Mouse (Mus musculus) lung, embryonic 16.5 days (tissue): ENCODE data around the gene Cd300lf. TPM values are rescaled to one million over a fixed set of nuclear protein-coding genes. Genes with fewer than 3 reads are reported as not detected.

Source experiments
- ATAC-seq: fragments of 200-750 bp; cut with Nextera tagmentation; 2 replicates; pipeline ENCODE4 v1.8.0; 2017; ENCODE audit warnings: low read depth, mild to moderate bottlenecking, moderate library complexity
- H3K27ac ChIP-seq: fragments of 300-500 bp; sonication (generic); 2 replicates; pipeline ENCODE4 v1.5.1; 2014; ENCODE audit warnings: mild to moderate bottlenecking, control low read depth, low read length
- H3K27me3 ChIP-seq: fragments of 300-500 bp; sonication (generic); 2 replicates; pipeline ENCODE4 v1.6.1; 2014; ENCODE audit warnings: low read depth, low read length, mixed read lengths; ENCODE audit not compliant: control insufficient read depth, insufficient read depth
- H3K36me3 ChIP-seq: fragments of 300-500 bp; sonication (generic); 2 replicates; pipeline ENCODE4 v1.6.1; 2014; ENCODE audit warnings: low read length; ENCODE audit not compliant: control insufficient read depth, insufficient read depth
- H3K4me1 ChIP-seq: fragments of 300-500 bp; sonication (generic); replicated peaks from 2 replicates; pipeline ENCODE4 v1.6.1; 2014; ENCODE audit warnings: low read length, mixed read lengths; ENCODE audit not compliant: control insufficient read depth, insufficient read depth
- H3K4me2 ChIP-seq: fragments of 300-500 bp; sonication (generic); 2 replicates; pipeline ENCODE4 v1.6.1; 2014; ENCODE audit warnings: low read depth, low read length, control low read depth
- H3K4me3 ChIP-seq: fragments of 300-500 bp; sonication (generic); 2 replicates; pipeline ENCODE4 v1.5.1; 2014; ENCODE audit warnings: mild to moderate bottlenecking, low read length, control low read depth
- H3K9ac ChIP-seq: fragments of 300-500 bp; sonication (generic); 2 replicates; pipeline ENCODE4 v1.6.1; 2014; ENCODE audit warnings: low read length, control low read depth
- H3K9me3 ChIP-seq: fragments of 300-500 bp; sonication (generic); 2 replicates; pipeline ENCODE4 v1.6.1; 2016; ENCODE audit warnings: low read length; ENCODE audit not compliant: control insufficient read depth
- WGBS: fragments of 180-500 bp; shearing (Covaris S2); extraction: QIAGEN DNeasy Blood & Tissue Kit; methylation state at CpG from one replicate; pipeline ENCODE4 v1.1.7; 2014; 5-methylcytosine and 5-hydroxymethylcytosine counted together
- polyA plus RNA-seq: library from polyadenylated mRNA; unstranded; fragments of >200 nt; fragmentation: Nextera tagmentation; extraction: Ambion mirVana; gene quantifications from 2 replicates; pipeline ENCODE4 v1.2.1, GENCODE M21; 2015

Gene Cd300lf
- polyA plus RNA-seq, 1 experiment from 2014 or later, result 3.1 TPM

DNA sequence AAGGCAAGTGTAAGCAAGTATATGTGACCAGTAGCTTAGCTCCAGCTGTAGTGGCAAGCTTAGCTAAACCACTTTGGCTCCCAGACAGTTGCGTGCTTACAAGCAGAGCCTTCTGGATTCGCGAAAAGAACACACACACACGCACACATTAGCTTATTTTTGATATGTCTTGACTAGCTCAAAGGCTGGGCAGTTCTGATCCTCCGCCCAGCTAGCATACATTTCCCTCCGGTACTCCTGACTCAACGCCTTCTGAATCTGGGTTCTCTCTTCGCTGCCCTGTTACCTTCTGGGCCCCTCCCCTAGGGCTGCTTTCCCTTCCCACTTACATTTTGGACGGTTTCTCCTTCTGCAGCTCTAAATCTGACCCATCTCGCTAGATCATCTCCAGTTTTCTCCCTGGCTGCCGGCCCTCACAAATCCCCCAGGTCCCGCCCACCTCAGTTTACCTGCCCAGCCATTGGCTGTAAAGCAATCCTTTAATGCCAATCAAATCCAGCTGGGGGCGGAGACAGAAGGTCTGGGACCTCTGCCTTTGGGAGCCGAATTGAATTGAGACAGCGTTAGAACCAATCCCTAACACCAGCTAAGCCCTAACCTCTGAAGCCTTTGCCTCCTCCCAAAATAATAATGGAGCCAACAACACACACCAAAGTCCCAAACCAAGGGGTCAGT lies 18.1 kb upstream of the Cd300lf start:
- H3K27me3 ChIP-seq, result peaks cover 27% of the 10 kb centered on the region
- 3% methylated on average over 15 of the region's 15 CpGs for WGBS
- peak overlapping the region; percentile 40 for H3K4me3 ChIP-seq
- peak overlapping the region; percentile 53; the same call in 1 of the 2 replicates for H3K9ac ChIP-seq
- H3K36me3 ChIP-seq, result no peaks in the 10 kb centered on the region
- H3K4me2 ChIP-seq, result peak overlapping the region; percentile 64
- H3K9me3 ChIP-seq, result no peaks in the 10 kb centered on the region
- peak; percentile 67 for ATAC-seq
- no peak overlapping the region for H3K27ac ChIP-seq
- H3K4me1 ChIP-seq, result peaks cover 10% of the 10 kb centered on the region

DNA sequence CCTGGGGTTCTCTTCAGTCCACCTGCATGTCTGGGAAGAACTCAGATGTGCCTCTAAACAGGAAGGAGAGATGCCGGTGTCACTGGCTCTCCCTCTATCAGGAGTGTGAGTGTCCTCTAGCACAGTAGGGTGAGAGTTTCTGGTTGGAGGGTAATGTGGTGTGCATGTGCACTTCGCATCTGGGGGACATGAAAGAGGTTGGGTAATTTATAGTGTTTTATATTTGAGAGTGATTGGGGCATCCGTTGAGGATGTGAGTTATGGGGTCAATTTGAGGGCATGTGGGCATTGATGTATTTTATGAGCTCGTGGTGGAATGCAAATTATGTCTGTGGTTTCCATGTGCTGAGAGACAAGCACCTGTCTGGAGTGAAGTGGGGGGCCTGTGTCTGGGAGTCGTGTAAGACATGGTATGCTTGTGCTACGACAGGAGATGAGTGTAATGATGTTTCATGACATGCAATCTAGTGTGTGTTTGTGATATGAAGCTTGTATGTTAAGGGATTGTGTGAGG lies 17.0 kb upstream of the Cd300lf start:
- Histone ChIP-seq H3K4me2 (no peak overlapping the region), H3K4me1 (peaks cover 10% of the 10 kb centered on the region), H3K27ac (no peak overlapping the region), H3K27me3 (peaks cover 27% of the 10 kb centered on the region), H3K9ac (no peak overlapping the region), H3K9me3 (no peaks in the 10 kb centered on the region), H3K36me3 (no peaks in the 10 kb centered on the region), H3K4me3 (no peak overlapping the region)
- no peak for ATAC-seq
- WGBS, result 42% methylated on average over 6 of the region's 6 CpGs

DNA sequence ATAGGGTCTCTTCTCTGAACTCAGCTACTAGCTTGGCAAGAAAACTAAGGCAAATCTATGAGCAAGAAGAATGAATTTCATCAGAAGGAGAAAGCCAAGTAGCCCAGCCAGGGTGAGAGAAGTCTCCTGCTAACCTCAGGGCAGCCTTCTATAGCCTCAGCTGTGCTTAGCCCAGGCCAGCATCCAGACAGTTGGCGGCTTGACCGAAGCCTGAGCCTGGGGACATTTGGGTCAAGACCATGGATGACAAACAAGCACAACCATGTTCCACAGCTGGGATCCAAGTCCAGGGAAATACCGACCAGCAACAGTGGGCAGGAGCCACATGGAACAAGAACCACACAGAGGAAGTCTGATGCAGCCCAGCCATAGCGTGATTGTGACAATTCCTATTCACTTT lies 14.0 kb upstream of the Cd300lf start:
- Histone ChIP-seq H3K4me1 (0 out of 2 replicates have a peak, but pooled peaks cover 3% of the 10 kb centered on the region), H3K9ac (no peak overlapping the region), H3K4me2 (no peak overlapping the region), H3K27ac (no peak overlapping the region), H3K9me3 (no peaks in the 10 kb centered on the region), H3K36me3 (no peaks in the 10 kb centered on the region), H3K4me3 (no peak overlapping the region), H3K27me3 (peaks cover 3% of the 10 kb centered on the region; the same call in 1 of the 2 replicates)
- ATAC-seq, result no peak
- WGBS, result 77% methylated on average over 4 of the region's 4 CpGs

DNA sequence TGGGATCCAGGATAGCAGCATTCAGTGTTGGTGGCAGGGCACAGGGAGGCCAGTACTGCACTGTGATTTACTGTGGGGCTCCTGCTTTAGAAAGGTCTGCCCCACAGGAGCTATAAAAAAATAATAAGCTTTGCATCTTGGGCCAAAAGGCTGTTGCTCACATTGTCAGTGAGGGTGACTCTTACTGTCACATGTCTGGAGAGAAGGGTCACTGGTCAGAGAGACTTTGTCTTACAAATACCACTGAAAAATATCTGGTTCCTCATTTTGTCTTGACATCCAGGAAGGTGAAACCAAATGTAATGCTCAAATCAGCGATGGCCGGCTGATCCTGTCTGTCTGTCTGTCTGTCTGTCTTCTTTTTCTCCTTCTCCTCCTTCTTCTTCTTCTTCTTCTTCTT lies 8.2 kb upstream of the Cd300lf start:
- H3K9ac ChIP-seq, result no peak overlapping the region
- H3K36me3 ChIP-seq, result no peaks in the 10 kb centered on the region
- H3K4me2 ChIP-seq, result no peak overlapping the region
- WGBS, result 81% methylated on average over 2 of the region's 2 CpGs
- H3K9me3 ChIP-seq, result no peaks in the 10 kb centered on the region
- H3K27ac ChIP-seq, result no peak overlapping the region
- ATAC-seq, result no peak
- H3K4me1 ChIP-seq, result no peaks in the 10 kb centered on the region
- H3K27me3 ChIP-seq, result no peaks in the 10 kb centered on the region
- H3K4me3 ChIP-seq, result no peak overlapping the region

DNA sequence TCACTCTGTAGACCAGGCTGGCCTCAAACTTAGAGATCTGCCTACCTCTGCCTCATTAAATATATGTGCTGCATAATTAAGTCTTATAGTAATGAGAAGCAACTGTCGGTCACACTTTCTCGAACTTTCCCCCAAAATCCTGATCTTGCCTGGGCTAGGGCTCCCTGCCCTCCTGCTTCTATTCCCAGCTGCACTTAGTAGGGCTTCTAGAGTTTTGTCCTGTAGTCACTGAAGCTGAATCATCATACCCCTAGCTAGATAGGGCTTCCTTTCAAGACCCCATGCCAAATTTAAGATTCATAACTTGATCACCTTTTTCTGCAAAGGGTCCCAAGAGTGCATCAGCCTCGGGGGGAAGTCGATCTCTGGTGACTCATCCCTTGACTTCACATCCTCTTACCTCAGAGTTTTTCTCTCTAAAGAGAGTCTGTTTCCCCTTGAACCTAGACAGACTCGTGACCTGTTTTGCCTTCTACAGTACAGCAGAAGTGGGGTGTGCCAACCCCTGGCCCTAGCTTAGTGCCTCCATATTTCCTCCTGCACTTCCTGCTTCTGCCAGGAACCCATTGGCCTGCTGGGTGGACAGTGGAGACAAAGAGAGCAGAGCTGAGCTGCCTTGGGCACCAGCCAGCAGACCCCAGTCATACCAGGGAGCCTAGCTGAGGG lies 4.9 kb upstream of the Cd300lf start:
- no peak overlapping the region for H3K27ac ChIP-seq
- no peak for ATAC-seq
- no peaks in the 10 kb centered on the region for H3K9me3 ChIP-seq
- no peaks in the 10 kb centered on the region for H3K36me3 ChIP-seq
- no peak overlapping the region for H3K4me2 ChIP-seq
- no peaks in the 10 kb centered on the region for H3K27me3 ChIP-seq
- WGBS, result 68% methylated on average over 5 of the region's 5 CpGs
- H3K4me1 ChIP-seq, result no peaks in the 10 kb centered on the region
- H3K4me3 ChIP-seq, result no peak overlapping the region
- H3K9ac ChIP-seq, result no peak overlapping the region

DNA sequence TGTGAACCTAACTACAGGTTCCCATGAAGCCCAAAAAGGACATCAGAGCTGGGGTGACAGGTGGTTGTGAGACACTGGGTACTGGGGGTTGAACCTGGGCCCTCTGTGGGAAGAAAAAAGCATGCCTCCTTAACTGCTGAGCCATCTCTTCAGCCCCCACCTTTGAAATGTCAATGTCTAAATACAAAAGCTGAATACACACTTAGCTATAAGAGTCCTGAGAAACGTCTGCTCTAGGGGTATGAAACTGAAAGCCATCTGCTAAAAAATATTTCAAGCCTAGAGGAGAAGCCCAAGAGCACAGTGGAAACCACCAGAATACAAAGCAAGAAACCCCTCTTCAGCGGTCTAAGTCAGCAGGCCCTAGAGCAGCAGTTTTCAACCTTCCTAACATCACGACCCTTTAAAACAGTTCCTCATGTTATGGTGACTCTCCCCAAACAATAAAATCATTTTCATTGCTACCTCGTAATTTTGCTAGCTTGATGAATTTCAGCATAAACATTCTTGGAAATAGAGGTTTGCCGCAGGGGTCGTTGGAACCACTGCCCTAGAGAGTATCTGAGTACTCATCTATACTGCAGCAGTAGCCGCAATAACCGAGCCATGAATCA lies 1.9 kb downstream of the Cd300lf start:
- no peak overlapping the region for H3K4me2 ChIP-seq
- H3K9ac ChIP-seq, result no peak overlapping the region
- no peaks in the 10 kb centered on the region for H3K27me3 ChIP-seq
- 64% methylated on average over 8 of the region's 8 CpGs for WGBS
- no peak overlapping the region for H3K4me3 ChIP-seq
- no peak overlapping the region for H3K27ac ChIP-seq
- H3K36me3 ChIP-seq, result no peaks in the 10 kb centered on the region
- H3K4me1 ChIP-seq, result no peaks in the 10 kb centered on the region
- no peak for ATAC-seq
- no peaks in the 10 kb centered on the region for H3K9me3 ChIP-seq

DNA sequence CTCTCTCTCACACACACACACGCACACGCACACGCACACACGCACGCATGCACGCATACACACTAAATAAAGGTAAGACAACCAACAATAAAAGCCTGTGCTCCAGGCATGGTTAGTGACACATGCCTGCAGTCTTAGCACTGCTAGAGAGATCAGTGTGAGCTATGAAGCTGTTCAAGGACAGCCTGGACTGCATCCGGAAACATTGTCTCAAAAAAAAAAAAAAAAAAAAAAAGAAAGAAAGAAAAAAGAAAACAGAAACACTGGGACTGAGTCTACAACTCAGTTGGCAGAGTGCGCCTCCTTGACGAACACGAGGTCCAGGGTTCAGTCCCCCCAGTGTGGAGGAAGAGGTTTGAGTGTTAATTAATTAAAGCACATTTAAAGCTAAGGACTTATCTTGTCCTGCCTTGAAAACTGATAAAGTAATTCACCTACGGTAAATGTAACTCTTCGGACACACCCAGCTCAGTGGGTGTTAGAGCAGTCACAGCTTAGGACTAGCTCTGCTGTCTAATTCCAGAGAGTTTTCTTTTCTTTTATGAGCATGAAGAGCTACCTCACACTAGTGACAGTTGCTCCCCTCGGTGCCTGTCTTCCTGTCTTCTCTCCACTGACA lies 4.2 kb downstream of the Cd300lf start:
- H3K9me3 ChIP-seq, result no peaks in the 10 kb centered on the region
- no peak overlapping the region for H3K4me3 ChIP-seq
- H3K27me3 ChIP-seq, result no peaks in the 10 kb centered on the region
- 85% methylated on average over 13 of the region's 13 CpGs for WGBS
- no peak overlapping the region for H3K4me2 ChIP-seq
- no peak for ATAC-seq
- no peaks in the 10 kb centered on the region for H3K4me1 ChIP-seq
- H3K36me3 ChIP-seq, result no peaks in the 10 kb centered on the region
- H3K9ac ChIP-seq, result no peak overlapping the region
- H3K27ac ChIP-seq, result no peak overlapping the region

DNA sequence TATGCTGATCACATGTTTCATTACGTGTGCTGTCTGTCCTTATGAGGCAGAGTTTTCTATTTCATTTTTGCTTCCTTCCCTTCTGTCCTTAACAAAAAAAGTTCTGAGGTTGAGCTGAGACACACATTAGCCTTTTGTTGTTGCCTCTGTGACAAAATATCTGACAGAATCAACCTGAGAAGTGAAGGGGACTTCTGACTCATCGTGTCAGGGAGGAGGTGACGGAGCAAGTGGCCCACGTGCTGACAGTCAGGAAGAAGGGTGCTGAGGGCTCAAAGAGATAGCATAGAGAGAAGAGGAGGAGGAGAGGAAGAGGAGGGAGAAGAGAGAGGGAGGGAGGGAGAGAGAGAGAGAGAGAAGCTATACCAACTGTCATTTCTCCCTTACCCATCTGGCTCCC lies 5.3 kb downstream of the Cd300lf start:
- H3K27ac ChIP-seq, result no peak overlapping the region
- H3K27me3 ChIP-seq, result no peaks in the 10 kb centered on the region
- no peaks in the 10 kb centered on the region for H3K36me3 ChIP-seq
- H3K9ac ChIP-seq, result no peak overlapping the region
- WGBS, result 47% methylated on average over 4 of the region's 4 CpGs
- no peaks in the 10 kb centered on the region for H3K9me3 ChIP-seq
- no peaks in the 10 kb centered on the region for H3K4me1 ChIP-seq
- ATAC-seq, result no peak
- H3K4me3 ChIP-seq, result no peak overlapping the region
- no peak overlapping the region for H3K4me2 ChIP-seq

DNA sequence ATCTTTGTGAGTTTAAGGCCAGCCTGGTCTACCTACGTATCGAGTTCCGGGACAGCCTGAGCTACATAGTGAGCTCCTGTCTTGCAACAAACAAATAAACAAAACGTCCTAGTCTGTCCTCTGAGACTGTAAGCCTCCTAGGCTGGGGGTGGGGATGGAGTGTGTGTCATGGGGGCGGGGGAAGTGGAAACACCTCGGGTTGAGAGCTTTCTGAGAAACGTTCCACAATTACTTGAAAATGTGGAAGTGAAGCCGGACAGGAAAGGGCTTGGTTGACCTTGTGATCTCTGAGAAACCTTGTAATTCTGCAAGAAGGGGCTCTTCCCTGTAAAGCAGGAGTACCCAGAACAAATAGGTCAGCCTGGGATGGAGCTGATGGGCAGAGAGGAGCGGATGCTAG lies 14.4 kb downstream of the Cd300lf start:
- no peak overlapping the region for H3K9ac ChIP-seq
- no peaks in the 10 kb centered on the region for H3K36me3 ChIP-seq
- ATAC-seq, result no peak
- no peaks in the 10 kb centered on the region for H3K9me3 ChIP-seq
- H3K4me1 ChIP-seq, result no peaks in the 10 kb centered on the region
- H3K27me3 ChIP-seq, result no peaks in the 10 kb centered on the region
- no peak overlapping the region for H3K27ac ChIP-seq
- 62% methylated on average over 9 of the region's 9 CpGs for WGBS
- no peak overlapping the region for H3K4me3 ChIP-seq
- H3K4me2 ChIP-seq, result no peak overlapping the region
